Mouse (Mus musculus) T-helper 2 cell (primary cell): Measurements from ENCODE around the gene Glis3.

Experiments used
- in situ Hi-C: fragments of 300-600 bp; cut with MboI, MseI; formaldehyde crosslinking; loops from one replicate; pipeline ENCODE4 v1.15.1; 2025; ENCODE audit warnings: high pct_unique_total_duplicates

Gene Glis3

DNA sequence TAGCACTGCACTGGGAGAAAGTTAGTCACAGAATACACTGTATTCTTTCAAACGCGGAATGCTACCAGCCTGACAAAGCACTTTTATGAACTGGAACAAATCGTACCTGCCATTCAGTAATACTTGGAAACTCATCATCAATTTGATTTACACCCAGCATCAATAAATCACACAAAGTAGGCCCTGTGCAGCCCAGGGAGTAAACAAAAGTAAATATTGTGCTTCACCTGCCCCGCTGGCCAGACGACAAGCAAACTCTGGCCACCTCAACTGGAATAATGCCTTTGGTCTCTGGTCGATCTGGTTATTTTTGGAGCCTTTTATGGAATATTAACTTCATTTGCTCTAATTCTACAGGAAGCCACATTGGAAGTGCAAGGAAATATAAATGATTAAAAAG is 23.0 kb downstream of the Glis3 start:
- in situ Hi-C loops, result no loop called here

DNA sequence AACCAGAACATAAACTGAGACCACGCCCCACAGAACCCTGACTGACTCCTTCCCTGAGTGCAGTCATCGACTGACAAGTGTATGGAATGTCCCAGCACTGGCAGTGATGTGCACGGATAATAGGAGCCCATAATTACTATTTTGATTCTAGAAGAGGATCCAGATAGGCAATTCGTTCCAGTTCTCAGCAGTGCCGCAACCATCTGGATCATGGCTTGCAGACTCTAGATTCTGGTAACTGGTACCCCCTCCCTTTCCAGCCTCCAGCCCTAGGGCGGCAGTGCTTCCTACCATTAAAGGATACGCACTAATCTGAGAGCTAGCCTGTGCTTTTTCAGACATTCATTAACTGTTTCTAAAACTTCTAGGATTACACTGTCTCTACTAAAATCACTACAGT is 24.7 kb downstream of the Glis3 start:
- in situ Hi-C loops, result no loop called here

DNA sequence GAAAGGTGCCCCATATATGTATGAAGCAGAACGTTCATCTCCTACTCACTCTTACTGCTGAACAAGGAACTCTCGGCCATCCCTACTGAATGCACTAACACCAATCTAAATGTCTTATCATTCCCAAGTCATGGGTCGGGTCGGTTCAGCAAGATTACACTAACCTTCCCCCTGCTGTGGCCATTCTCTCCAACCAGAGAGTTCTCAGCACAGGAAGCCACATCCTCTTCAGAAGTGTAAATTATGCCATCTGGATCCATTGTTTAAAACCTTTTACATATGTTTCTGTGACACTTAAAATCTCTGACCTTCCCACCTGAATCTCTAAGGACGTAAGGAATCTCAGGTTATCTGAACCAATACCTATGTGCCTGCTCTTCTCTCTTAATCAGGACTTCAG is 29.0 kb downstream of the Glis3 start:
- in situ Hi-C loops, result no loop called here

DNA sequence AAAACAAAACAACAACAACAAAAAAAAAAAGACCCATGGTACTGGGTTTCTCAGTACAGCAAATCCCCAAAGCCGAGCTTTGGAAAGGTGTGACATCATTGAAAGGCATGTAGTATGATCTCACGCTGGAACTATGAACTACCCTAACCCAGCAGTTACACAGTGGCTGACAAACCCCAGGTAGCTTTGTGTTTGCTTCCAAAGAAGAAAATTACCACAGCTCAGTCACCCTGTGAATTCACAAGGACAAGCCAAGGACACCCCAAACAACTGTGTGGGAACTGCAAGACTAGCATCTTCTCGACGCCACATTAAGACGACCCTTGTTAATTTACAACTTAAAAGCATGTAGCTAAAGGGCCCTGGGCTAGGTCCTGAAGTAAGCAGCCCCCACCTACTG is 30.4 kb downstream of the Glis3 start:
- in situ Hi-C loops, result no loop called here

DNA sequence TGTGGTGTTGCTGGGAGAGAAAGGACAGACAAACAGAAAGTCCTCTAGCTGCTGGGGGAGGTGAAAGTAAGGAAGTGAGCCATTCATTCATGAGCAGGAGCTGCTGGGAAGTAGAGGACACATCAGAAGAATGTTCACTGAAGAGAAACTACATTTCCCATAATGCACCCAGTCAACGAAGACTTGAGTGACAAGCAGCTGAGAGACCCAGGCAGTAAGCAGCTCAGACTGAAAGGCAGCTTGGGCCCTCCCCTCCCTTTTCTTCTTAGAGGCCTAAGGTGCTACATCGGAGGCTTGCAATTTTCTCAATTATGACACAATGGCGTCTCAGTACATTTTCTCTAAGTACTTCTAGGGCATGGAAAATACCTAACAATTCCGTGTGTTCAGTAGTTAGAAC is 31.0 kb downstream of the Glis3 start:
- in situ Hi-C loops, result no loop called here

DNA sequence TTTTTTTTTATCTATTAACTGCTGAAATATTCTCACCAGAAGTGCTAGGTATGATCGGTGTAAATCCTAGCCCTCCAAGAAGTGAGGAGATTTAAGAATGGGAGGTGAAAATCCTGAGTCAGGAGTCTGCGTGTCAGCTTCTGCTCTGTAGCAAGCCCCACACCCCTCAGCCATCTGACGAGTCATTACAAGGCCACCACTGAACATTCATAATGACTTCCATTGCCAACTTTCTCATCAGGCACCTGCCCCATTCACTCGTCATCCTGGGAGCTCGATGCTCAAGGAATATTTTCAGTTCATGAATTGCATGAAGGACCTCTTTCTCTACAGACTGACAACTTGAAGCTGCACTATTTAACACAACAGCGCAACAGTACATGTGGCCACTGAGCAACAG is 32.5 kb downstream of the Glis3 start:
- in situ Hi-C loops, result no loop called here

DNA sequence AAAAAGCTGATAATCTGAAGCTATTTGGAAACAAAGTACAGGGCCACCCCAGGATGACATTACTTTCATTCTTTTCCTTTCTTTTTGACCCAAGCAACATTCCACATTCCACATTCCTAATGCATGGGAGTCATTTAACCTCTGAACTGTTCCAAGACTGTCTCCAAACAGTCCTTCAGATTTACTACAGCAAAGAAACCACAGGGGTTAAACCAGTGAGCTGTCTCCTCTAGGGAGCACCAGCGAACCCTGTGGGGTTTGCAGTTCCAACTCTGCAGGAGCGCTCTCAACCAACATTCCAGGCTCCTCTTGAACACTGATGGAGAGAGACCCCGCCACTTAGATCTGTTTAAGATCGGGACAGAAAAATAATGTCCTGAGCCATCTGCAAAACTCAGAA is 33.6 kb downstream of the Glis3 start:
- in situ Hi-C loops, result no loop called here

DNA sequence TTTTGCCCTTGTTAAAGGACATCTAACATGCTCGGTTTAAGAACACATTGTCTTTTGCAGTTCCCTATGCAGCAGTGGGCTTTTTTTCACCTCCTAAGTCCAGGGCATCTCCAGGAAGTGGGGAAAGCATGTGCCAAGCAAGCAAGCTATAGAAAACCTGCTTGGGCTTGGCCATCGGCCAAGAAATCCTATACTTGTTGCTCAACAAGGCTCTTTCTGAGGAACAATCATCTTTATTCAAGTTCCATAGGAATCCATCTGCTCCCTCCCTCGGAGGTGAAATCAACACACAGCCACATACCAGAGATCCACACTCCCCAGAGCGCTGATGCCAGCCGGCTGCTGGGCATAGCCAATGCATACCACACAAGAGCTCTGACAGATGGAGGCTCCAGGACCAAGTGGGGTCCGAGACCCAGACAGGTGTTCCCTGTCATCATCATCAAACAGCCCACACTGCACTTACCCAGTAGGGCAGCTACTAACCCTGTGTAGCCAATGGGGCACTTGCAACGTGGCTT is 39.0 kb downstream of the Glis3 start:
- in situ Hi-C loops, result no loop called here

DNA sequence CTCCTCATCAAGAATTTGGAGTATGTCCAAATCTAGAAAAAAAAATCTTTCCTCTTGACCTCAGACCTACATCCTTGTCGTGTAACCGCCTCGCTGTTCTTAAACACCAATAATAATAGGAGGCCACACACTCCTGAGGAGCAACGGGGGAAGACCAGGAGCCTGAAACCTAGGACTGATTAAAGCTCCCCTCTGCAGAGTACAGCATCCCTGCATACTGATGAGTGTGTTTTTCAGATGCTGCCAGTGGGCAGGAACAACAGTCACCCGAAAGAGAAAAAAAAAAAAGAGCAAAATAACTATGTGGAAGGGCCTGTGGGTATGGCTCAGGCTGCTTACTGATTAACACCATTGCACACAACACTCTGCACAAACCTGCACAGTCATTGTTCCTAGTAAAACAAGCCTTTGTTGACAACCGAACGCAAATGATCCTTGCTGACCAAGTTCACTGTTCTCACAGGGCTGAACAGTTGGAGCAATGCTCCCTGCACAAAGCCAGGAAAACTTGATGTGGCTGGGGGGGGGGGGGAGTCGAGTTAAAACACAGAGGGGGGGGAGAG is 43.8 kb downstream of the Glis3 start:
- in situ Hi-C loops, result no loop called here

DNA sequence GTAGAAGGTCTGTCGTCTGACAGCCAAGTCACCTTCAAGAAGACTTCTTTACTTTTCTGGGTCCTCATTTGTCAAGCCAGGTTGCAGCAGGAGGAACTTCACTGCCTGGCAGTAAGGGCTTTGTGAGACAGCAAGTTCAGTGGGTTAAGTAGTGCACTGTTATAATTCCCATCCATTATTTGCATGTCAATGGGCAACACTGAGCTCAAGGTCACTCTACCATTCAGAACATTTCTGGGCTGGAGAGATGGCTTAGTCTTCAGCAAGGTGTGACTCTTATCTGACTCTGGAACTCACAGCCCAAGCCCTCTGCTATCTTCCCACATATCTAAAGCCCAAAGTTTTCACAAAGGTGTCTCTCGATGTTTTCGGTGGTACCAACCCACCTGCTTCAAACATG is 44.9 kb downstream of the Glis3 start:
- in situ Hi-C loops, result no loop called here

DNA sequence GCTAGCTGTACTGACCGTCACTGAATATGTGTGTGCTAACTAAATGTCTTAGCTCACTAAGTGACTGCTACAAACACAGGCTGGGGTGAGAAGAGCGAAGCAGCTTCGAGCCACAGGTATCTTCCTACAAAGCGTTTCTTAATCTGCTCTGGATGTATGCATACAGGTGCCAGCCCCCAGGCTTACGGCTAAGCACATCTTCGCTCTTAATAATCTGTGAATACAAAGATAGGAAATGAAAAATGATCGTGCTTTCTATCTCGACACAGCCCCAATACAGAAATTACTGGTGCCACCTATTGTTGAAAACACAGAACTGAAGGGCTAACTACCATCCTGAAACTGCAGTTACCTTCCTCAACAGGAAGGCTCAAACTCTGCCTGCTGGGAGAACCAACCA is 51.5 kb downstream of the Glis3 start:
- in situ Hi-C loops, result no loop called here

DNA sequence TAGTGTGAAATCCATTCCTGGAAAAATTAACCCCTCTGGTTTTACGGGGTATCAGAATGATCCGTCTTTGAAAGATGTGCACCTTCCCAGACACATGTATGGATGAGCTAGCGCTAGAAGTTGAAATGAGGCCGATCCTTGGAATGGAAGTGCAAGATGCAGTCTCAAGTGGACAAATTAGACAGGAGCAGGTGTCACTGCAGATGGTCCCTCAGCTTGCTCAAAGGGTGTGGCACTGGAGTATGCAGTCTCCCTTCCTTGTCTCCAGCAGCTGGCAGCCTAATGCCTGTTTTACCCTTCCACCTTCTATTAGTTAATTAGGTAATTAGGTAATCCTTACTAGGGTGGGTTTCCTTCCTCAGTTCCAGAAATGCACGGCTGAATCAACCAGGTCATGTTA is 53.7 kb downstream of the Glis3 start:
- in situ Hi-C loops, result no loop called here

DNA sequence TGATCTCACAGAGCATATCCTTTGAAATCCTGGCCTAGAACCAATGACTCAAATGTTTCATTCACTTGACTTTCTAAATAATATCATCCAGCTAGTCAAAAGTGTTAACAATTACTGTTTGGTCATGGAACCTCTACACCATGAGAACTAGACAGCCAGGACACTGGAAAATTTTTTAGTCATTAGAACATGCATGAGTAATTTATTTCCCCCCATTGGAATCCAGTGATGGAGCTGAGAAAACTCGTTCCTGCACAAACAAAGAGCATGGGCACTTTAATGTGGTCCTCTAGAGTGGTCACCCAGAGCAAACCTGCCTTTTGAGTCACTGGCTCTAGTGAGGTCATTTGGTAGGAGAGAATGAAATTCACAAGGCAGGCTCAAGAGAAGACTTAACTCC is 55.3 kb downstream of the Glis3 start:
- in situ Hi-C loops, result no loop called here

DNA sequence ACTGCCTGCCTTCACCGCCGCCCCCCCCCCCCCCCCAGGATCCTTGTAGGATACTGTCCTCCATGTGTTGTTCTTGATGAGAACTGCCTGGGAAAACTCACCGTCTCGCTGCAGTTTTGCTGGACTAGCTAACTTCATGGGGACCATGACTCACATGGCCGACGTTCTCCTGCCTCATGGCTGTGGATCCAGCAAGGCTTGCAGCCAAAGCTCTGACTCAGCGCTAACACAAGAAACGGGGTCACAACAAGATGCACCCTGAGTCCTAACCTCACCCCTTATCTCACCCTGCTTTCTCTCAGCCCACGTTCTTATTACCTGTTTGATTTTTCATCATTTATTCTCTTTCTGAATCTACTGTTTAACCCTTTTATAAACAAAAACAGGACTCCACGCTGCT is 56.2 kb downstream of the Glis3 start:
- in situ Hi-C loops, result no loop called here

DNA sequence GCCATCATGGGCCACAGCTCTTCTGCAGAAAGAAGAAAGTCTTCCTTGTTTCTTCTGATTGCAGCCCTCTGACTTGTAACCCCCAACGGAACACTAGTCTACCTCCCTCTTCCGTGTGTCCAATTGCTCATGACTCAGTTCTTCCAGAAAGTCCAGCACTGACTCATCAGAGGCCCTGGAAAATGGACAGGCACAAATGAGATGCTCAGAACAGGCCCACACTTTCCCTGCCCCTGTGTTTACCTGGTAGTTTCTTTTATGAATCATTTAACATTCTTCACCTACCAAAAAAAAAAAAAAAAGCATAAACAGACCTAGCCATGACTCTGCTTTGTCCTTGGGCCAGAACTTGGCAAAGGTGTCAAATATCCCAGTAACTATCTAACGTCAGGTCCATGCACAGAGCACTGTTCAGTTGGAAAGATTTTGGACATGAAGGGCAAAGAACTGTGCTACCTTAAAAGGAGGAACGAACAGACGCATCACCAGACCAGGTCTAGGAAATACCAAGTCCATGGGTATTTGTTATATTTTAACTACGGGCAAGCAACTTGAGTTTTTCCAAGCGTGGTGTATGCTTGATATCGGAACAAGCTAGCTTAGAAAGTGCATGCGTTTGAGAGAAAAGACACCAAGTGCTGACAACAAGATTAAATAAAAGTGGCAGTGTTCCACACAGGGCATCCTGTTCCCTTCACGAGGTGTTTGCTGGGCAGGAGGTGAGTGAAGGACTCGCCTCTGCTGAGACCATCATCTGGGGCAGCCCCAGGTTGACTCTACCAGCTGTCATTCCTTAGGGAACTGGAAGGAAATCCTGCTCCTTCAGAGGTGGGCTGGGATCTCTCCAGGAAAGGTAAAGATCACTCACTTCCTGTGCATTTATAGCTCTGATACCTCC is 58.0 kb downstream of the Glis3 start:
- in situ Hi-C loops, result no loop called here

DNA sequence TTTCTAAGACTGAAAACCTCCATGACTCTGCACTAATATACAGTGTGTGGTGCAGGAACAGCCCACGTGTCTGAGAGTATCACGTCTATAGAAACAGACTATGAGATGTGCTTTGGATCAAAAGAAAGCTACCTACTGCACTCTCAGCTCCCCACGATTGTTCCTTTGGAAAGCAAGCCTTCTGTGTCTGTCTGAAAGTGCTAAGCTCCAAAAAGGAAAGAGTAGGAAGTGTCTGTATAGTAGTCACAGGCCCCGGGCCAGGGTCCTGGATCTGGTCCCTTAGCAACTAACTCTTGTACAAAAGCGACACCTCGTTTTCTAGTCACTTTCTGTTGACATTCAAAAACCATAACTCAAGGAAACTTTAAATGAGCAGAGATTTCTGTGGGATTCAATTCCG is 62.1 kb downstream of the Glis3 start:
- in situ Hi-C loops, result no loop called here

DNA sequence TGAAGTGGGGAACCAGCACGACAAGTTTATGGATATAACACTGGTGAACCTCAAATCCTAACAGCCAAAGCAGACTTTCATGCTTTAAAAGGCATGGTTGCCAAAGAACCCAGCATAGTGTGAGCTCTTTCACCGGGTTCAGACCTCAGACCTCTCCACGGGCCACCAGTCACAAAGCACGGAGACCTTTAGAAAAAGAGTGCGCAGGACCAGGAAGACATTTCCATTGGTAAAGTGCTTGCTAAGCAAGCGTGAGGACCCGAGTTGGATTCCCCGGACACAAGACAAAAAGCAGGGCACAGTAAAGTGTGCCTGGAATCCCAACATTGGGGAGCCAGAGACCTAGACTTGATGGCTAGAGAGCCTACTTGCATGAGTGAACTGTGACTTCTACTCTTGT is 62.7 kb downstream of the Glis3 start:
- in situ Hi-C loops, result no loop called here

DNA sequence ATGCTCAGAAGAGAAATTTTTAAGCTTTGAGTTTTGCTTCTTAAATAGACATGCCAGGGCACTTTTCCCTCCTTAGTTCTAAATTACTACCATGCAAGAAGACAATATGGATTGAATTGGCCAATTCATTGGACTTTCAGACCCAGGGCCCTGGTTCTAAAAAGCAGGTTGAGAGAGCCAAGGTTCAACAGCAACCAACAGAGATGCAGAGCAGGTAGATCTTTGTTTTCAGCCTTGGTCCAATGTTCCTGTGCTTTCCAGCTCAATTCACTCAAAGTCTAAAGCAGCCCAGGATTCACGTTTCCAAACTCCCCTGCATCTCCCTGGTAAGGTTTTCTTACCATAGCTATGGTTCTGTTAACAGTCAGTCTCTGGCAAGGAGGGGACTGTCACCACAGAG is 63.4 kb downstream of the Glis3 start:
- in situ Hi-C loops, result no loop called here

DNA sequence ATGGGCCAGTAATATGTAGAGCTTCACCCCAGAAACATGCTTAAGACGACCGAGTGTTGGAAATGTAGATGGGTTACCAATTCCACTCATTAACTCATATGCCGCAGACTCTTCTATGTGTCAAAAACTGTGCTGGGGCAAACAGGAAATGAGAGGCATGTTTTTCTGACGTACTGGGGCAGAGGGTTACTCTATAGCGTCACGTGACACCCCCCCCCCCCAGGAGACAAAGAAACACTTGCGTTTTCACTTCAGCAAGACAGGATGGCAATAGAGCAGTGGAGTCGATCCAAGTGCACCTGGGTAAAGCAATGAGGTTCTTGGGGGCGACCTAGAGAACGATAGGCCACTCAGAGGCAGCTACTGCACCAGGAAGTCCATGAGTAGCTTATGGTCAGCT is 67.6 kb downstream of the Glis3 start:
- in situ Hi-C loops, result no loop called here

DNA sequence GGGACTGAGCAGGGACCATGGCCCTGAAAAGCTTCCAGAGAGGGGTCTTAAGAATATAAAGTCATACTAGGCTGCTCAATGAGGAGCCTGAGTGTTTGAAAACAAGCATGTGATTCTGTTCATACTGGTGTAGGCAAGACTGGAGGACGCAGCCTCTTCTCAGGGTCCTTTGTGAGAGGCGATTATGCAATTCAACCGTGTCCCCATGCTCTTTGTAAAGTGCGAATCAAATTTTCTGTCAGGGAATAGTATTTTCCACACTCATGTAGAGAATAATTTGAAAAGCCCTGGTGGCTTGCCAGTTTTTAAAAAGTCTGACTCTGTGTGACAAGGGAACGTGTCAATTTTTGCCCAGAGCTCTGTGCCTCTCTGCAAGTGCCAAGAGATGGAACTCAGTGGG is 71.1 kb downstream of the Glis3 start:
- in situ Hi-C loops, result no loop called here

DNA sequence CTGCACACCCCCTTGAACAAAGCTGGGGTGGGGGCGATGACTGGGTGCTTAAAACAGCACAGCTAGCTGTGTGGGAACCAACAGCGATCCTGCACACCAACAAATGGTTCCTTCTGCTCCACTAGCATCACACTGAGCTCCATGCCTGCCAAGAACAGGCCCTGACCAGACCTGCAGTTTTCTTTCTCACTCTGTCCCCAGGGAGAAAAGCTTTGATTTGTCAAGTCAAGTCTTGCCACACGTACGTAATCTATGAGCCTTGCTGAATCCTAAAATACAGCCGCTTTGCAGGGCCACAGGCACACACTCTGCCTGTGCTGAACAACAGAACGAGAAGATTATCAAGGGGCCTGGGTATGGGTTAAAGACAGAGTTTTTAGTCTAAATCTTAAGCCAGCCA is 71.6 kb downstream of the Glis3 start:
- in situ Hi-C loops, result no loop called here

DNA sequence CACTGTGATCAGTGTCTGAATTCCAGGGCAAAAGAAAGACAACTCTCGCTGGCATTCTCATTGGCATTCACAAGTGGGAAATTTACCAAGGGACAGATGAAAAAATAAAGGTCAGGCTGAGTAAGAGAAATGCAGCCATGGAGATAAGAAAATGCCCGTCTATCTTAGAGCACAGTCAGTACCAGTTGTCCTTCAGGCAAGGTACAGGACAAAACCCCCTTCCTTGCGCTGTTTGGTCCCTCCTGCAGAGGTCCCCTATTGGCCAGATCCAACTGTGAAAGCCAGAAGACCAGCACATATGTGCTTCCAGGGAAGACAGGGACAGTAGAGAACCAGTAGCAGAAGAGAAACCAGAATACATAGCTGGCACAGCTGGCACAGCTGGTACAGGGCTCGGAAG is 79.0 kb downstream of the Glis3 start:
- in situ Hi-C loops, result no loop called here

DNA sequence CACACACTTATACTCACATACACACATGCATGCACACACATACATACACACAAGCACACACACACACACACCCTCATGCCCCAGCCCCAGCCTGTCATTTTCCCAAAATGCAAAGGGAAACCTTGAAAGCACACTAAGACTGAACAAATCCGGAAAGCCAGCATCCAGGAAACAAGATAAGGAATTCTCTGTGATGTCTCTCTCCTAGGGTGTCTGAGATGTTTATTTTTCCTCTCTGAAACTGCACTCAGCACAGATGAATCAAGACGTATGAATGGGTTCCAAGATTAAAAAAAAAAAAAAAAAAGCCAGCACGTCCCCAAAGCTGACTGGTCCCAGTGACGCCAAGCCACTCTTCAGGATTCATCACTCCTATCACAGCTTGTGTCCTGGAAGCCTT is 85.7 kb downstream of the Glis3 start:
- in situ Hi-C loops, result loop anchor here (25.0 kb wide), 1 partner anchor 1518 kb away; no protein-coding TSS in a partner anchor
